Mouse (Mus musculus) gastrocnemius, adult 2 months (tissue): ENCODE measurements around the gene Srxn1. TPM values are rescaled to one million over a fixed set of nuclear protein-coding genes. Genes with fewer than 3 reads are reported as not detected.
A peak's percentile ranks its signal among the peaks of the same experiment; 100 is the strongest.

Source experiments
- DNase-seq: peaks from one replicate; pipeline ENCODE4 v3.0.0; 2022
- H3K27ac ChIP-seq: fragments of 200-600 bp; 2 replicates; pipeline ENCODE4 v1.8.1; 2022; ENCODE audit warnings: mild to moderate bottlenecking
- H3K4me3 ChIP-seq: fragments of 200-600 bp; 2 replicates; pipeline ENCODE4 v1.8.1; 2022; ENCODE audit warnings: mild to moderate bottlenecking, moderate library complexity
- CTCF ChIP-seq: fragments of 200-600 bp; IDR thresholded peaks from 2 replicates; pipeline ENCODE4 v1.8.1; 2022; ENCODE audit warnings: antibody characterized with exemption, mild to moderate bottlenecking, moderate library complexity
- intact Hi-C: fragments of 180-260 bp; cut with DNase I; formaldehyde crosslinking; loops from one replicate; pipeline ENCODE4 v1.15.1; 2025
- total RNA-seq, 2 experiments: library from RNA; stranded (reverse); gene quantifications; 2 replicates each; pipeline ENCODE4 v1.2.3; 2021

Srxn1 gene
- total RNA-seq, 2 experiments from 2014 or later, result 24.3 to 28.7 TPM

DNA sequence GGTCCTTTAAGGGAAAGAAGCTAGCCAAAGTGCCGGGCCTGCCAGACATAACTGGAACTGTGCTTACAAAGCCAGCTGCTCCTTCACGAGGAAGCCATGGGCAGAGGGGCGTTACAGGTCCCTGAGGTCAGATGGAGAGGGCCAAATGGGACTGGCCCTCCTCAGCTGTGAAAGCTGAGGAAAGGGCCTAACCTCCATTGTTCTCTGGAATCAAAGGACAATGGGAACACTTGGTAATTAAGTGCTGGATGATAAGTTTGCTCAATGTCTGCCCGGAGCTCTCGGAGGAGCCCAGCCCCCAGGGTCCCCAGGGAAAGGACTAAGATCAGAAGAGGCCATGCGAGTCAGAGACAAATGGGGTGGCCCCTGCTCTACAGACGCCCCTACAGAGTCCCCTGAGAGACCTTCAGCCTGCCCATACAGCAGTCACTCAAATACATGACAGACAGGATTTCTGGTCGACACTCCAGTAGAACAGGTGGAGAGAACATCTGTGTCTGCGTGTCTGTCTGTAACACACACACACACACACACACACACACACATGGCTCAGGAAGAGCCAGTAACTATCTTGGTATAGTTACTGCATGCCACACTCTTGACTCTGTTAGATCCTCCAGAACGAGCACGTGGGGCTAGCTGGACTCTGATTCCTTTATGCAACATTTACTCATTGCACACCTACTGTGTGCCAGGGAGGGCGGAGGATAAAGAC is 13.8 kb upstream of the Srxn1 start:
- TF ChIP-seq CTCF, result no peak
- intact Hi-C loops, result no loop called here
- H3K4me3 ChIP-seq, result no peak overlapping the region
- DNase-seq, result no peak
- no peak overlapping the region for H3K27ac ChIP-seq

DNA sequence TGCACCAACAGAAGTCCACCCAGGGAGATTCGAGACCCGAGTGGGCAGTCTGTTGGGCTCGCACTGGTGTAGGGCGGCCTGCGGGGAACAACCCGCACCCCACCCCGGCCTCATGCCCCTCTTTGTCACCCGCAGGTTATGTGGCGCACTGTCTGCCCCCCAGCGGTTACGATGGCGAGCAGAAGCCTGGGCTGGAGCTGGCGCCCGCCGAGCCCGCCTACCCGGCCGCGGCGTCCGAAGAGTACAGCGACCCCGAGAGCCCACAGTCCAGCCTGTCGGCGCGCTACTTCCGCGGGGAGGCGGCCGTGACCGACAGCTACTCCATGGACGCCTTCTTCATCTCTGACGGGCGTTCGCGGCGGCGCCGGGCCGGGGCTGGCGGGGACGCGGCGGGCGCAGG is 12.4 kb upstream of the Srxn1 start:
- intact Hi-C loops, result no loop called here
- Histone ChIP-seq H3K4me3 (peak overlapping the region; percentile 57), H3K27ac (no peak overlapping the region)
- no peak for TF ChIP-seq CTCF
- DNase-seq, result no peak

DNA sequence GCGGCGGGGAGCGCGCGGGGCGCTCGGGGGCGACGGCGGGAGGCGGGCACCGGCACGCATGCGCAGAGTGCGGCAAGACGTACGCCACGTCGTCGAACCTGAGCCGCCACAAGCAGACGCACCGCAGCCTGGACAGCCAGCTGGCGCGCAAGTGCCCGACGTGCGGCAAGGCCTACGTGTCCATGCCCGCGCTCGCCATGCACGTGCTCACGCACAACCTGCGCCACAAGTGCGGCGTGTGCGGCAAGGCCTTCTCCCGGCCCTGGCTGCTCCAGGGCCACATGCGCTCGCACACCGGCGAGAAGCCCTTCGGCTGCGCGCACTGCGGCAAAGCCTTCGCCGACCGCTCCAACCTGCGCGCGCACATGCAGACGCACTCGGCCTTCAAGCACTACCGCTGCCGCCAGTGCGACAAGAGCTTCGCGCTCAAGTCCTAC is 11.9 kb upstream of the Srxn1 start:
- no peak for TF ChIP-seq CTCF
- intact Hi-C loops, result no loop called here
- H3K4me3 ChIP-seq, result peak overlapping the region; percentile 57

DNA sequence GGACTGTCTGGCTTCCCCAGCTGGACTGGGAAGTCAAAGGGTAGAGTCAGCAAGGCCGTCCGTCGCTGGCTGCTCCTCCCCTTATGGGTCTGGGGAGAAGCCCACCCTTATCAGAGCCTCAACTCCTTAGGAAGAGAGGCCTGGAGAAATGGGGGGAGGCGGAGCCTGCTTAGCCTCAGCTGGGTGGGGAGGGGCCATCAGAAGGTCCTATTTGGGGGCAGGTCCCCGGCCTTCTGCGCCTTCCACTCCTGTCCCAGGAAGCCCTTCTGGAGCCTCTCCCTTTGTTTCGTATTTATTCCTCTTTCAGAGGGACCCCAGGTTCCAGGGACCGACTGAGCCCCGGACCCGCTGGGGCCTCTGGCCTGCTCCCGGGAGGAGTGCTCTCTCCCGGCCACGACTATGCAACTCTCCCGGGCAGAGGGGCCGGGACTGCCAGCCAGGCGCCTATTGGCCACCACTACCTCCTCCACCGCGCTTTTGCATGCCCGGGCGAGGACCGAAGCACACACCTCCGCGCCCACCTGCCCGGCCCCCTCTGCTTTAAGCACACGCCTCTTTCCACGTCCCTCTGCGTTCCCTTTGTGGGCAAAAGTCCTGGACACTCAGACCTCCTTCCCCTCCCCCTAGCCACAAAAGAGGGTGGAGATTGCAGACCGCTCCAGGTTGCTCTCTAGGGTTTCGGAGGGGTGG is 10.3 kb upstream of the Srxn1 start:
- Histone ChIP-seq H3K27ac (no peak overlapping the region), H3K4me3 (no peak overlapping the region)
- intact Hi-C loops, result no loop called here
- TF ChIP-seq CTCF, result no peak
- no peak for DNase-seq

More for the DNA sequence above, 11.9 kb upstream of the Srxn1 start:
- no peak for DNase-seq
- no peak overlapping the region for H3K27ac ChIP-seq

DNA sequence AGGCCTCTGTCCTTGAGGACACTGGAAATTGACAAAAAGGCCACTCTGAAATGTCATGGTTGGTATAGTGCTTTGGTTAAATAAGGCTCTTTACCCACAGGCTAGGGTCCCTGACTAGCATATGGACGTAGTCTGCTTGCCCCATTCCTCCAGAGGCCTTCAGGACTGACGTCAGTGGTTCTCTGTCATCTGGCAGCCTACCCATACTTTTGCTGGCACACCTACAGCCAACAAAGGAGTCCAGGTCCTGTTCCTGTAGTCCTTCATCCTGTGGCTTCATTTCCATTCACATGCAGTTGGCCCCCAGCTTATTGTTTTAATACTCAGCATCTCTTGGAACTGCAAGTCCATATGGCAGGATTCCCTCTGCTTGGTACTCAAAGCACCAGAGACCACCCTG is 8.4 kb upstream of the Srxn1 start:
- TF ChIP-seq CTCF, result no peak
- no peak overlapping the region for H3K27ac ChIP-seq
- intact Hi-C loops, result no loop called here
- DNase-seq, result no peak
- H3K4me3 ChIP-seq, result no peak overlapping the region

DNA sequence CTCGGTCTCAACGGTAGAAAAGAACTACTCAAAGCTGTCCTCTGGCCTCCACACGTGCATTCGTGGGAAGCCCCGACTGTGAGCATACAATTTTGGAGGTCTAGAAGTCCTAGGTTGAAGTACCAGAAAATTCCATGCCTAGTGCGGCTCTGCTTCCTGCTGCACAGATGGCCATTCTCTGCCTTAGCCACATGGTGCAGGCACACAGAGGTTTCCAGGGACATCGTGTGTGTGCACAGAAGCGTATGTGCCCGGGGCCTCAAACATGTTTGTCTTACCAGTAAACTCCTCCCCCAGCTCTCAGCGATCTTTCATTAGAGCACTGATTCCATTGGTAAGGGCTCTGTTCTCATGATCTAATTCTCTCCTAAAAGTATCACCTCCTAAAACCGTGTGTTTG is 7.4 kb upstream of the Srxn1 start:
- intact Hi-C loops, result no loop called here
- no peak overlapping the region for H3K27ac ChIP-seq
- TF ChIP-seq CTCF, result no peak
- no peak overlapping the region for H3K4me3 ChIP-seq
- DNase-seq, result no peak

DNA sequence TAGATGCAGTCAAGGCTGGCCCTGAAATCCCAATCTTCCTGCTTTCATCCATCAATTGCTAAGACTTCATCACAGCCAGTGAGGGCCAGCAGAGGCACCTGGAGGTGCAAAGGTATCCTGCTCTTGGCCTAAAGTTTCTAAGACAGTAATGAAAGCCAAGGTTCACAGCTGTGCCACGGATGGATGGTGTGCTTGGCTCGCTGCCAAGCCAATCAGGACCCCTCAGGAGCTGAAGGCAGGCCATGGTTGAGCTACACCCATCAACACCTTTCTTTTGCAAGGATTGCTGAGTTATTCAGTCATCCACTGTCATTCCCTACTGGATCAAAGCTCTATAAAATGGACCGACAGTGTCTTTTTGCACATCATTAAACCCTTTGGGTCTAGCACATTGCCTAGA is 5.8 kb upstream of the Srxn1 start:
- intact Hi-C loops, result no loop called here
- no peak overlapping the region for H3K27ac ChIP-seq
- DNase-seq, result no peak
- H3K4me3 ChIP-seq, result no peak overlapping the region
- TF ChIP-seq CTCF, result no peak

DNA sequence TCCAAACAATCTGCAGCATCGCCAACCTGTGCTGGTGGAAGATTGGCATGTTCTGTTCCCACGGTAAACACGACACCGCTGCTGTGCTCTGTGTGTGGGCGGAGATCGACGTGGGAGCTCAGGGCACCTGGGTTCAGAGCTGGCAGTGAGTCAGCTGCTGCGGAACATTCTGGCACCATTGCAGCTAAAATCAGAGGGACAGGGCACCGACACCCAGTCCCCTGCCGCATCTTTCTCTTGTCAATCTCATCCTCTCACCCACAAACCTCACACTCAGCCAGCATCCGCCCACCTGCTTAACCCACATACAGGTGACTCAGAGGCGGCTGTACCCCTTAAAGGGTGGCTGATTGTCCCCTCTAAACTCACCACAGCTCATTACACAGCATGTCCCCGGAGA is 3.6 kb upstream of the Srxn1 start:
- no peak overlapping the region for H3K4me3 ChIP-seq
- no peak for TF ChIP-seq CTCF
- intact Hi-C loops, result no loop called here
- no peak overlapping the region for H3K27ac ChIP-seq
- no peak for DNase-seq

DNA sequence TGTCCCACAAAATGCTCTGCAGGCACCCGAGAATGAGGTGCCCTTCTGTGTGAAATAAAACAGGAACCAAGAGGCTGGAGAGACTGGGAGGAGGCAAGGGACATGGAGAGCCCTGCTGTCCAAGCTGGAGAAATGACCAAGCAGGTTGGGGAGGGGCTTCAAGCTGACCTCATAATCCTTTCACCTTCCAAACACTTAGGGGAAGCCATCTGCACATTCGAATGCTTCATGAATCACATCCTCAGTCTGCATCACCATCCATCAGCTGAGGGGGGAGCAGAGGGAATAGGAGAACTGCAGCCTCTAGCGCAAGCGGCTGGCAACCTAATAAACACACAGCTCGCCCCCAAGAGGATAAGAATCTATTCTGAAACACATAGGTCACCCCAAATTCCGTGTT is 2.9 kb upstream of the Srxn1 start:
- H3K27ac ChIP-seq, result no peak overlapping the region
- intact Hi-C loops, result no loop called here
- no peak overlapping the region for H3K4me3 ChIP-seq
- no peak for TF ChIP-seq CTCF
- no peak for DNase-seq

DNA sequence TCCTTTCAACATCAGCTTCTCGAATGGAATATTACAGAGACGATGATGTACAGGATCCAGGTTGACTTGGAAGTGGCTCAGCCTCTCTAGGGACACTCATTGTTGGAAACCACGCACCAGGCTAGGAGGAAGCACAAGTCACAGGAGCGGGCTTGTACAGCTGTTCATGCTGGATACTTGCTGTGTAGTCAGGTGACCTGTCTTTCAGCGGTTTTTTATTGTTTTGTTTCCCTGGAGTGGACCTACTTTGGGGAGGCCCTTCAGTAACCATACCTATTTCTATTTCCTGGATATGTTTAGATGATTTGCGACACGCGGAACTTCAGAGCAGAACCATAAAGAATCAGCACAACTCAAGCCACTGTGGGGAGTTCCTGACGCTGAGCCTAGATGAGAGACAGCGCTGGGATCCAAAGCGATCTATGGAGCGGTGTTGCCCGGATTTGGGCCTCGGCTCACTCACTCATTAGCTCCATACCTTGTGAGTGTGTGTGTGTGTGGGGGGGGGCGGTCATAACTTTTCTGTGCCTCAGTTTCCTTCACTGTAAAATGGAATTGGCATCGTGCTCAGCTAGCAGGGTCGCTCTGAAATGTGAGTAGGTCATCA is 502 bp upstream of the Srxn1 start:
- no peak for DNase-seq
- Histone ChIP-seq H3K4me3 (peak overlapping the region; percentile 77), H3K27ac (peak overlapping the region; percentile 96)
- TF ChIP-seq CTCF, result no peak
- intact Hi-C loops, result loop anchor here (5.0 kb wide), 1 partner anchor 257 kb away; no protein-coding TSS in a partner anchor

DNA sequence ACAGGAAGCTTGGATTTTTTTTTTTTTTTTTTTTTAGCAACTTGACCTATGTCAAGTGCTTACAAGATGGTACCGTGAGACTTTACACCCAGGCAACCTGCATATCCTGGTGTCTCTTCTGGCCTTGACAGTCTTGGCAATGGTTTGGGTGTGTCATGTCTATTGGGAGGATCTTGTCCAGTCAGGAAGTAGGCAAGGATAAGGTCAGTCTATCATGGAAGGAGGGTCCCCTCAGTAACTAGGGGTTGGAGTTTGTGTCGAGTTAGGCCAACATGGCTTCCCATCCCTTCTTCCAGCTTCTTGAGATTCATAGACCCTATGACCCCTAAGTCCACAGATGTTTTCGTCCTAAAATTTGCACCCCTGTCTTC is 894 bp downstream of the Srxn1 start:
- intact Hi-C loops, result loop anchor here (5.0 kb wide), 1 partner anchor 256 kb away; no protein-coding TSS in a partner anchor
- TF ChIP-seq CTCF, result no peak
- no peak for DNase-seq
- Histone ChIP-seq H3K4me3 (peak overlapping the region; percentile 77), H3K27ac (peak overlapping the region; percentile 96)

DNA sequence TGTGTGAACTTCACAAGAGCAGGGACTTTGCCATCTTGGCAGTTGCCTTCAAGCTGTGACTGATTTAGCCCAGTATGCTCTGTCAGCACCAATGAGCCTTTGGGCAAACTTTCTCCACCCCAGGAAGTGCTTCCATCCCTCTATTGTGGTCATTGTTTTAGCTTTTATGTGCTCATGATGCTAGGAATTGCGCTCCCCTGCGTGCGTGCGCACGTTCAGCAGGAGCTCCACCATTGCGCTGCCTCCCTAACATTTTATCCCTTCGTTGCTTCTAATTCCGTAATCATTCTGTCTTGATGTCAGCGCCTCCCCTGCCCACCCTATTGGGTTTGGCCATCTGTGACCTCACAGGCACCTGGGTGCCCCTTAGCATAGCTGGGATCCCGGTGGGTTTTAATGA is 1.3 kb downstream of the Srxn1 start:
- DNase-seq, result no peak
- H3K4me3 ChIP-seq, result peak overlapping the region; percentile 77
- peak overlapping the region; percentile 96 for H3K27ac ChIP-seq
- intact Hi-C loops, result loop anchor here (5.0 kb wide), 1 partner anchor 256 kb away; no protein-coding TSS in a partner anchor
- no peak for TF ChIP-seq CTCF

DNA sequence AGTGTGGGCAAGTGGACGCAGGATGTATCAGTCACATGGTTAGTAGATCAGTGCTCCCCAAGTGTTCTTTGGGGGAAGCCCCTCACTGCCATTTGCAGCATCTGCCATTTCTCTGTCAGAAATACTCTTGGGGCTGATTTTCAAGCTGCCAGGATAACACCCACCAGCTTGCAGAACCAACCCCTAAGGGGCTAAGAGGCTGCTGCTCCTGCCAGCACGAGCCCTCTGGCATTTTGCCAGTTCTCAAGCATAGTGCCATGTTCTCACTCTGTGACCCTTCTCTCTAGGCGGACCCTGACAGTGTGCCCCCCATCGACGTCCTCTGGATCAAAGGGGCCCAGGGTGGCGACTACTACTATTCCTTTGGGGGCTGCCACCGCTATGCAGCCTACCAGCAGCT is 3.4 kb downstream of the Srxn1 start:
- no peak for DNase-seq
- H3K4me3 ChIP-seq, result no peak overlapping the region
- TF ChIP-seq CTCF, result no peak
- no peak overlapping the region for H3K27ac ChIP-seq
- intact Hi-C loops, result loop anchor here (5.0 kb wide), 1 partner anchor 254 kb away; no protein-coding TSS in a partner anchor
